Mouse (Mus musculus): ENCODE measurements at regions not wholly inside any gene's neighbourhood (a gene's known extent, or its start where the extent isn't known, plus 50 kb on each side); places are given as distances from the start of the nearest gene placed in this dataset.
"Not testable (repeated sequence)": the region's sequence is repeated elsewhere in the genome, so short reads cannot be mapped to it uniquely, and the experiment has no call there.

DNA sequence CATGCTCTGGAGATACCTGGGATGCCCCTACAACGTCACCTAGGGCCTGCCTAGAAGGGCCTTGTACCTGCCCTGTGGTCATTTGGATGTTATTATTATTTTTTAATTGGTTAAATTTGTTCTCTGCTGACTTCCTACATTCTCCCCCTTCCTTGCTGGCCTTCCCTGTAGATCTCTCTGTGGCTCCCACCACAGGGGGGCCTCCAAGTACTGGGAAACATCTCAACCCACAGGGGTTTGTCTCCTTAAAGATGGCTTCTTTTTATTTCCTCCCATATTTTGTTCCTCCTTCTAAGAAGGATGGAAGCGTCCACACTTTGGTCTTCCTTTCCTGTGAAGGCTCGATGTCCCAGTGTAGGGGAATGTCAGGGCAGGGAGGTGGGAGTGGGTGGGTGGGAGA, 142.4 kb upstream of the Unc93a2 start:
- Histone ChIP-seq H3K27ac (replicated peaks) (no peak overlapping the region), H3K36me3 (replicated peaks) (no peaks in the 10 kb centered on the region), H3K4me3 (no peak overlapping the region), H3K9me3 (no peaks in the 10 kb centered on the region), H3K4me1 (peaks cover 6% of the 10 kb centered on the region), H3K27me3 (replicated peaks; ENCODE audit: low read depth, poor library complexity, severe bottlenecking) (no peaks in the 10 kb centered on the region)
- no peak for DNase-seq (ENCODE audit: low spot score)
- 86% methylated on average over 3 of the region's 3 CpGs for WGBS

DNA sequence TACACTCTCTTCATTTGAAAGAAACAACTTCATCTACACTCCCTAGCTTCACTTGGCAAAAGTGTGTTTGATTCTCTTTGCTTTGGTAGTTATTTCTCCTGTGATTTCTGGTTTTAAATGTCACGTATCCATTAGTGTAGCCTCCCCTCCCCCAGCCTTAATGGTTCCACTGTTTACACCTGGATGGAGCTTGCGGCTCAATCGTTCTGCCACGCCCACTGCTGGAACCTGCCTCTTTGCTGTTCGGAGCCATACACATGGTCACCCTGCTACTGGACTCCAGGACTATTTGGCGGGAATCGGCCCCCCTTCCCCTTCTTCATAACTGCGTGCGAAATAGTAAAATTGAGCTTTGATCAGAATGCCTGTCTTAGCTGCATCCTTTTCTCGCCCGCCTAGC, 139.2 kb upstream of the Unc93a2 start:
- WGBS, result 92% methylated on average over 11 of the region's 11 CpGs
- H3K4me3 ChIP-seq; DNase-seq (ENCODE audit: low spot score); H3K9me3 ChIP-seq; H3K27me3 ChIP-seq (replicated peaks; ENCODE audit: low read depth, poor library complexity, severe bottlenecking); H3K27ac ChIP-seq (replicated peaks); H3K36me3 ChIP-seq (replicated peaks): not testable (repeated sequence)
- peaks cover 12% of the 10 kb centered on the region for H3K4me1 ChIP-seq

- WGBS, result 68% methylated on average over 10 of the region's 10 CpGs
- Histone ChIP-seq H3K27ac (replicated peaks) (peak overlapping the region; percentile 44), H3K27me3 (replicated peaks; ENCODE audit: low read depth, poor library complexity, severe bottlenecking) (no peaks in the 10 kb centered on the region), H3K4me1 (peaks cover 8% of the 10 kb centered on the region), H3K36me3 (replicated peaks) (no peaks in the 10 kb centered on the region), H3K4me3 (no peak overlapping the region), H3K9me3 (no peaks in the 10 kb centered on the region)
- DNase-seq (ENCODE audit: low spot score), result no peak
Observed at GRCm38 (mm10) chr17:7521127-7521526, 135.9 kb upstream of the Unc93a2 start.
